12 mouse cellular contexts compared by ENCODE assay signal in genomic region chr9:27781994-27782337, GRCm38 (mm10). TPM values are rescaled to one million over a fixed set of nuclear protein-coding genes. Genes with fewer than 3 reads are reported as not detected.
DNase-seq lines count a peak whose midpoint lies in the region; ATAC-seq and TF ChIP-seq lines count a peak whose summit lies in the region.
"Had no signal": no experiment of that assay in that cellular context is flagged by ENCODE, and none has a peak within 500 bp of the region (broad histone marks: within the 10 kb centered on the region; RNA-seq: fewer than 3 reads in every experiment).

No protein-coding gene starts in this region.

- 13% methylated on average over 1 of the region's 1 CpGs for WGBS in lung, embryonic 14.5 days
- WGBS in forebrain, postnatal 0 days = 8% methylated on average over 1 of the region's 1 CpGs
- 8% methylated on average over 1 of the region's 1 CpGs for WGBS in midbrain, embryonic 14.5 days

- no peaks in the 10 kb centered on the region for H3K36me3 ChIP-seq in lung, embryonic 14.5 days (ENCODE audit: insufficient read depth)
- H3K36me3 ChIP-seq in forebrain, postnatal 0 days (ENCODE audit: insufficient read depth) = no peaks in the 10 kb centered on the region
- H3K36me3 ChIP-seq in midbrain, embryonic 14.5 days (ENCODE audit: control insufficient read depth, insufficient read depth, low read length) = no peaks in the 10 kb centered on the region

- DNase-seq in lung, embryonic 14.5 days = peak; percentile 38
- no peak for DNase-seq in lung, postnatal 25 days (ENCODE audit: low spot score)
- no peak for DNase-seq in forebrain, postnatal 0 days
- peak; percentile 59 for DNase-seq in midbrain, embryonic 14.5 days
- no peak for DNase-seq in adrenal gland, adult (ENCODE audit: inconsistent age in 2 of 2, low spot score in 1 of 2)
- no peak for DNase-seq in cerebellum, adult 9-11 months
- no peak for DNase-seq in liver
- DNase-seq: adrenal gland, adult 8-10 months; cerebellum, adult 8-10 months; heart, postnatal 14 days; right cerebral cortex, postnatal 25 days had no signal

- TF ChIP-seq CTCF in lung, embryonic 14.5 days (IDR thresholded peaks at IDR 0.05; ENCODE audit: low read depth) = no peak
- no peak for TF ChIP-seq CTCF in forebrain, postnatal 0 days (IDR thresholded peaks at IDR 0.05; ENCODE audit: low read depth)

- H3K9me3 ChIP-seq in lung, embryonic 14.5 days (ENCODE audit: low read depth, low read length) = no peaks in the 10 kb centered on the region
- H3K9me3 ChIP-seq in forebrain, postnatal 0 days (ENCODE audit: low read length) = no peaks in the 10 kb centered on the region
- H3K9me3 ChIP-seq in midbrain, embryonic 14.5 days (ENCODE audit: control insufficient read depth, low read length) = no peaks in the 10 kb centered on the region

- H3K4me3 ChIP-seq in lung, embryonic 14.5 days (ENCODE audit: low read depth, low read length) = no peak overlapping the region
- no peak overlapping the region for H3K4me3 ChIP-seq in forebrain, postnatal 0 days (ENCODE audit: low read depth, low read length)
- H3K4me3 ChIP-seq in midbrain, embryonic 14.5 days (replicated peaks; ENCODE audit: low read depth, low read length) = no peak overlapping the region

- H3K27me3 ChIP-seq in lung, embryonic 14.5 days (ENCODE audit: insufficient read depth, low read length) = no peaks in the 10 kb centered on the region
- H3K27me3 ChIP-seq in forebrain, postnatal 0 days (ENCODE audit: insufficient read depth, low read length) = no peaks in the 10 kb centered on the region
- H3K27me3 ChIP-seq in midbrain, embryonic 14.5 days (ENCODE audit: control insufficient read depth, insufficient read depth, low read length) = no peaks in the 10 kb centered on the region

- H3K9ac ChIP-seq in lung, embryonic 14.5 days = no peak overlapping the region
- H3K9ac ChIP-seq in forebrain, postnatal 0 days = no peak overlapping the region
- H3K9ac ChIP-seq in midbrain, embryonic 14.5 days (replicated peaks; ENCODE audit: low read length) = no peak overlapping the region

- no peak overlapping the region for H3K4me2 ChIP-seq in lung, embryonic 14.5 days
- H3K4me2 ChIP-seq in forebrain, postnatal 0 days (ENCODE audit: low read depth) = no peak overlapping the region
- H3K4me2 ChIP-seq in midbrain, embryonic 14.5 days (ENCODE audit: low read length) = no peak overlapping the region

- ATAC-seq in lung, embryonic 14.5 days (ENCODE audit: insufficient read depth) = peak; percentile 56; the same call in 1 of the 2 replicates
- peak; percentile 60 for ATAC-seq in forebrain, postnatal 0 days
- ATAC-seq in midbrain, embryonic 14.5 days (ENCODE audit: low FRiP score, low TSS enrichment) = peak; percentile 43; the same call in 1 of the 2 replicates
- ATAC-seq in monocyte, adult 5-6 weeks (replicated peaks; ENCODE audit: insufficient number of reproducible peaks, low FRiP score, low TSS enrichment, poor library complexity, severe bottlenecking) = no peak

- H3K4me1 ChIP-seq in lung, embryonic 14.5 days (ENCODE audit: insufficient read depth) = no peaks in the 10 kb centered on the region
- H3K4me1 ChIP-seq in forebrain, postnatal 0 days (ENCODE audit: insufficient read depth) = no peaks in the 10 kb centered on the region
- H3K4me1 ChIP-seq in midbrain, embryonic 14.5 days (ENCODE audit: control insufficient read depth, insufficient read depth, low read length) = peaks cover 9% of the 10 kb centered on the region; the same call in 1 of the 2 replicates

- no peak overlapping the region for H3K27ac ChIP-seq in lung, embryonic 14.5 days (ENCODE audit: low read depth)
- no peak overlapping the region for H3K27ac ChIP-seq in forebrain, postnatal 0 days (ENCODE audit: low read depth, low read length)
- H3K27ac ChIP-seq in midbrain, embryonic 14.5 days (replicated peaks; ENCODE audit: low read depth, low read length) = no peak overlapping the region

RNA-seq across cellular contexts. Expression of gene Opcml, which starts 8.6 kb away (rescaled TPM):
- 9.4 TPM in 2 replicates for polyA plus RNA-seq in lung, embryonic 14.5 days (2014; fragmentation: Nextera tagmentation; extraction: Ambion mirVana)
- 128 and 140 TPM in 2 replicates for total RNA-seq in forebrain, postnatal 0 days (2014; rRNA removed)
- 34.0 and 48.3 TPM in 2 replicates for polyA plus RNA-seq in forebrain, postnatal 0 days (2015; fragmentation: Nextera tagmentation; extraction: Ambion mirVana)
- 36.5 and 47.8 TPM in 2 replicates for polyA plus RNA-seq in midbrain, embryonic 14.5 days (2014; fragmentation: Nextera tagmentation; extraction: Ambion mirVana)
- not detected in 3 replicates for total RNA-seq in monocyte, adult 5-6 weeks (2017)

Comparison
In these comparisons a context has a peak if more than half of its experiments do, and no peak if none do; other contexts are left out.
1. DNase-seq: peak in lung, embryonic 14.5 days (single experiment) and midbrain, embryonic 14.5 days (single experiment); none in lung, postnatal 25 days (single experiment), forebrain, postnatal 0 days (single experiment), adrenal gland, adult (0 of 2), cerebellum, adult 9-11 months (single experiment) and liver (single experiment).